Mouse (Mus musculus): ENCODE results near the gene Tmem247. TPM values are rescaled to one million over a fixed set of nuclear protein-coding genes. Genes with fewer than 3 reads are reported as not detected.

Gene Tmem247
- not detected in 2 replicates for polyA plus RNA-seq (2015; fragmentation: Nextera tagmentation; extraction: Ambion mirVana)

DNA sequence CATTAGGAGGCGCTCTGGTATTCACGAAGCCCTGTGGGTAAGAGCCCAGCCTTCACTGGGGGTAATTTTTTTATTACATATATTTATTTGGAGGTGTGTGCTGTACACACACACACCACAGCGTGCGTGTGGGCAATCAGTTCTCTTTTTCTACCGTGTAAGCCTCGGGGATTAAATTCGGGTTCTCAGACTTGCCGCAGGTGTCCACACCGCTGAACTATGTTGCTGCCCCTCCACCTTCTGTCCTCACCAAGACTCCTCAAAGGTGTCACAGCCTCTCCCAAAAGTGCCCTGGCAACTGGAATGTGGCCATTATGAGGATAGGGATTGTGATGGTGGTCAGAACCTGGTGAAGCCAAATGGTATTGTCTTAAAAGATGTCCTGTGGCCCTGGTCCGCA lies at the start of gene Tmem247:
Gene Tmem247 (plus strand): TSS at position 301 of the 400 bp plus-strand sequence.
- H3K4me2 ChIP-seq (replicated peaks; ENCODE audit: low read depth), result no peak within 1 kb of the TSS
- 88% methylated on average over 10 of the region's 10 CpGs for WGBS
- no peak within 1 kb of the TSS for H3K9ac ChIP-seq (ENCODE audit: low read depth, low read length)
- no peaks in the 10 kb centered on the region for H3K36me3 ChIP-seq (ENCODE audit: control insufficient read depth, insufficient read depth)
- H3K27ac ChIP-seq (ENCODE audit: low read depth, low read length), result no peak within 1 kb of the TSS
- TF ChIP-seq CTCF (IDR thresholded peaks at IDR 0.05; ENCODE audit: low read depth), result no peak
- no peak within 1 kb of the TSS for H3K4me3 ChIP-seq (ENCODE audit: low read depth, low read length)
- no peaks in the 10 kb centered on the region for H3K27me3 ChIP-seq (replicated peaks; ENCODE audit: control insufficient read depth, insufficient read depth, low read length)
- H3K9me3 ChIP-seq (ENCODE audit: control insufficient read depth), result no peaks in the 10 kb centered on the region
- no peak for ATAC-seq
- H3K4me1 ChIP-seq (replicated peaks; ENCODE audit: control insufficient read depth, insufficient read depth, low read length), result no peaks in the 10 kb centered on the region

DNA sequence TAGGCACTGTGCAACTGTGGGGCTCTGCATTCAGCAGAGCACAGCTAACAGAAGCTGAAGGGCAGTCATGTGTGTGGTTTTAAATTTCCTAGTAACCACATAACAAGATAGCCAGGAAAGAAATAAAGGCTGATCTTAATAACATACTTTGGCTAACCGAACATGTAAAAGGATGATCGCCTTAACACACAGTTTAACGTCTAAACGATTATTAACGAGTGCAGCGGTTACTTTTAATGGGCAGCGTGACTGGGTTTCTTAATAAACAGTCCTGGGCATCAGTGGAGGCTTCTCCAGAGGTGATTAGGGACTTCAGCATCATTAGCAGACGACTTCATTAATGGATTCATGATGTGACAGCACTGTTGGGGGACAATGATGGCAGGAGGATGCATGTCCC lies 46.6 kb upstream of the Tmem247 start:
- H3K4me1 ChIP-seq (replicated peaks; ENCODE audit: control insufficient read depth, insufficient read depth, low read length), result no peaks in the 10 kb centered on the region
- H3K9me3 ChIP-seq (ENCODE audit: control insufficient read depth), result no peaks in the 10 kb centered on the region
- no peaks in the 10 kb centered on the region for H3K36me3 ChIP-seq (ENCODE audit: control insufficient read depth, insufficient read depth)
- H3K27ac ChIP-seq (ENCODE audit: low read depth, low read length), result no peak overlapping the region
- ATAC-seq, result no peak
- H3K27me3 ChIP-seq (replicated peaks; ENCODE audit: control insufficient read depth, insufficient read depth, low read length), result 0 out of 2 replicates have a peak, but pooled peaks cover 3% of the 10 kb centered on the region
- 91% methylated on average over 8 of the region's 8 CpGs for WGBS
- no peak overlapping the region for H3K9ac ChIP-seq (ENCODE audit: low read depth, low read length)
- H3K4me2 ChIP-seq (replicated peaks; ENCODE audit: low read depth), result no peak overlapping the region
- no peak for TF ChIP-seq CTCF (IDR thresholded peaks at IDR 0.05; ENCODE audit: low read depth)
- no peak overlapping the region for H3K4me3 ChIP-seq (ENCODE audit: low read depth, low read length)

DNA sequence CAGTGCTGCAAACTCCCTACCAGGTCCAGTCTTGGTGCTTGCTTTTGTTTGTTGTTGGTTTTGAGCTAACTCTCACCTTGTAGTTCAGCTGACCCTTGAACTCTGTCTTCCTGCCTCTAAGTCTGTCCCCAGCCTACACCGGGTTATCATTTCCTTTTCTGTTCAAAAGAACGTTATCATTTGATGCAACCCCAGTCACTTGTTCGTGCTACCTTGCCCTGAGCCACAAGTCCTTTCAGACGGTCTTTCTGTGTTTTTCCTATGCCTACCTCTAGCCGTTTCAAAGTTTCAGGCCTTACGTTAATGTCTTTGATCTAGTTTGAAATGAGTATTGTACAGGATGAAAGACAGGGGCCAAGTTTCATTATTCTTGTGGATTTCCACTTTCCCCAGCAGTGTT lies 44.5 kb upstream of the Tmem247 start:
- peaks cover 9% of the 10 kb centered on the region; the same call in 1 of the 2 replicates for H3K27me3 ChIP-seq (replicated peaks; ENCODE audit: control insufficient read depth, insufficient read depth, low read length)
- no peaks in the 10 kb centered on the region for H3K9me3 ChIP-seq (ENCODE audit: control insufficient read depth)
- H3K4me2 ChIP-seq (replicated peaks; ENCODE audit: low read depth), result no peak overlapping the region
- H3K27ac ChIP-seq (ENCODE audit: low read depth, low read length), result no peak overlapping the region
- no peaks in the 10 kb centered on the region for H3K4me1 ChIP-seq (replicated peaks; ENCODE audit: control insufficient read depth, insufficient read depth, low read length)
- WGBS, result 63% methylated on average over 6 of the region's 6 CpGs
- ATAC-seq, result no peak
- no peaks in the 10 kb centered on the region for H3K36me3 ChIP-seq (ENCODE audit: control insufficient read depth, insufficient read depth)
- no peak for TF ChIP-seq CTCF (IDR thresholded peaks at IDR 0.05; ENCODE audit: low read depth)
- no peak overlapping the region for H3K9ac ChIP-seq (ENCODE audit: low read depth, low read length)
- no peak overlapping the region for H3K4me3 ChIP-seq (ENCODE audit: low read depth, low read length)

DNA sequence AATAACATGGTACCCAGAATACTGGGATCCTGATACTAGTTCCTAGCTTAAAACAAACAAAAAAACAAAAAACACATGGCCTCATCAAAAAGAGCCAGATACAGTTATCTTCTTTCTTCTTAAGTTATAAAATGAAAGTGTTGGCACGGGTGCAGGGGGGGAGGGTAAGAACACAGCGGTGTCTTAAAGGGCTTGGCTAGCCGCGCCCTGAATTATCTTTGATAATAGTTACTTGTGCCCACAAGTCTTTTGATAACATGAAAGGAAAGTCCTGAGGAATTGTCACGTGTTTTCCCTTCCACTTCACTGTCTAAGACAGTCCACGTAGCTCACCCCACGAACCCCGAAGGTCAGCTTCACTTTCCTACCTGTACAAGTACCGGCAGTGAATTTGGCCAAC lies 40.2 kb upstream of the Tmem247 start:
- H3K27me3 ChIP-seq (replicated peaks; ENCODE audit: control insufficient read depth, insufficient read depth, low read length), result peaks cover 9% of the 10 kb centered on the region; the same call in 1 of the 2 replicates
- H3K9me3 ChIP-seq (ENCODE audit: control insufficient read depth), result no peaks in the 10 kb centered on the region
- no peak for TF ChIP-seq CTCF (IDR thresholded peaks at IDR 0.05; ENCODE audit: low read depth)
- no peak for ATAC-seq
- WGBS, result 49% methylated on average over 9 of the region's 9 CpGs
- H3K9ac ChIP-seq (ENCODE audit: low read depth, low read length), result no peak overlapping the region
- no peak overlapping the region for H3K27ac ChIP-seq (ENCODE audit: low read depth, low read length)
- H3K4me2 ChIP-seq (replicated peaks; ENCODE audit: low read depth), result no peak overlapping the region; the same call in 1 of the 2 replicates
- no peaks in the 10 kb centered on the region for H3K36me3 ChIP-seq (ENCODE audit: control insufficient read depth, insufficient read depth)
- H3K4me1 ChIP-seq (replicated peaks; ENCODE audit: control insufficient read depth, insufficient read depth, low read length), result no peaks in the 10 kb centered on the region
- no peak overlapping the region for H3K4me3 ChIP-seq (ENCODE audit: low read depth, low read length)

DNA sequence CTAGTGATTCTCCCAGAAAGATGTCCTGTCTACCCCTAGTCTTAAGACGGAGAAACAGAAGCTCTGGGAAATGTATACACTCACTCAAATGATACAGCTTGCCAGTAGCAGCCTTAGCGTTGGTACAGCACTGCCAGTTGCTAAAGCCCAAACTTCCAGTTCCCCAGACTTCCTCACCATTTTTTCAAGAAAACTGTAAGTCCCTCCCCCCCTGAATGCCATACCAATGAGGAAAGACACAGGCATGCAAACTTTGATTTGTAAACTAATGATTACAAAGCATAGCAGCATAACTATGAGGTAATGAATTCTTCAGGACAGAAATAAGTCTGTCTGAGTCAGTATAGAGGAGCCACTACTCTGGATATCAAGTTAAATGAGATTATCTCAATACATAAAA lies 39.4 kb upstream of the Tmem247 start:
- no peak overlapping the region for H3K4me2 ChIP-seq (replicated peaks; ENCODE audit: low read depth)
- WGBS, result 62% methylated on average over 2 of the region's 2 CpGs
- H3K9me3 ChIP-seq (ENCODE audit: control insufficient read depth), result no peaks in the 10 kb centered on the region
- no peak overlapping the region for H3K4me3 ChIP-seq (ENCODE audit: low read depth, low read length)
- H3K27me3 ChIP-seq (replicated peaks; ENCODE audit: control insufficient read depth, insufficient read depth, low read length), result peaks cover 9% of the 10 kb centered on the region; the same call in 1 of the 2 replicates
- H3K9ac ChIP-seq (ENCODE audit: low read depth, low read length), result no peak overlapping the region
- no peak for TF ChIP-seq CTCF (IDR thresholded peaks at IDR 0.05; ENCODE audit: low read depth)
- no peaks in the 10 kb centered on the region for H3K4me1 ChIP-seq (replicated peaks; ENCODE audit: control insufficient read depth, insufficient read depth, low read length)
- no peak overlapping the region for H3K27ac ChIP-seq (ENCODE audit: low read depth, low read length)
- H3K36me3 ChIP-seq (ENCODE audit: control insufficient read depth, insufficient read depth), result no peaks in the 10 kb centered on the region
- ATAC-seq, result no peak

DNA sequence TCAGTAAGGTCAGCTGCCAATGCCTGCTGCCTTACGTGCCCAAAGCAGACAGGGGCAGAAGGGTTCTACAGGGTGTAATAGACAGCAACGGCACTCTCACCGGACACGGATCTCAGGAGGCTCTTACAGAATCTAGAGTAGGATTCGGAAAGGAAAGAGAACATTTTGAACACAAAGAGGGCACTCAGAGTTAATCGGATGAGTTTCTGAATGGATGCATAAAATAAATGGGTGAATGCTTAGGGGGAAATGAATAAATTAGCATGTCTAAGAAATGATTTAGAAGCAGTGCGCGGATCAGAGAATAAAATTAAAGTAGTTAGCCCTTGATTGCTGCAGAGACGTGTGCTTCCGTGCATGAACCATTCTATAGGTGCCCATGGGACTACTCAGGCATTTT lies 37.1 kb upstream of the Tmem247 start:
- H3K36me3 ChIP-seq (ENCODE audit: control insufficient read depth, insufficient read depth), result no peaks in the 10 kb centered on the region
- no peak for ATAC-seq
- H3K27me3 ChIP-seq (replicated peaks; ENCODE audit: control insufficient read depth, insufficient read depth, low read length), result peaks cover 9% of the 10 kb centered on the region; the same call in 1 of the 2 replicates
- TF ChIP-seq CTCF (IDR thresholded peaks at IDR 0.05; ENCODE audit: low read depth), result no peak
- no peaks in the 10 kb centered on the region for H3K9me3 ChIP-seq (ENCODE audit: control insufficient read depth)
- 86% methylated on average over 10 of the region's 10 CpGs for WGBS
- no peak overlapping the region for H3K4me3 ChIP-seq (ENCODE audit: low read depth, low read length)
- H3K4me2 ChIP-seq (replicated peaks; ENCODE audit: low read depth), result no peak overlapping the region
- no peak overlapping the region for H3K27ac ChIP-seq (ENCODE audit: low read depth, low read length)
- H3K9ac ChIP-seq (ENCODE audit: low read depth, low read length), result no peak overlapping the region
- H3K4me1 ChIP-seq (replicated peaks; ENCODE audit: control insufficient read depth, insufficient read depth, low read length), result no peaks in the 10 kb centered on the region
